Mouse (Mus musculus) limb, embryonic 15.5 days (tissue): ENCODE data around the gene Pkm. TPM values are rescaled to one million over a fixed set of nuclear protein-coding genes. Genes with fewer than 3 reads are reported as not detected.

Source experiments
- ATAC-seq: fragments of 200-750 bp; cut with Nextera tagmentation; 2 replicates; pipeline ENCODE4 v1.8.0; 2017; ENCODE audit warnings: low read depth, moderate TSS enrichment; ENCODE audit not compliant: insufficient number of reproducible peaks, low FRiP score, low TSS enrichment
- H3K27ac ChIP-seq: fragments of 300-500 bp; sonication (generic); 2 replicates; pipeline ENCODE4 v1.5.1; 2015; ENCODE audit warnings: moderate library complexity, mild to moderate bottlenecking, inconsistent platforms
- H3K27me3 ChIP-seq: fragments of 300-500 bp; sonication (generic); 2 replicates; pipeline ENCODE4 v1.6.1; 2015; ENCODE audit warnings: inconsistent platforms
- H3K36me3 ChIP-seq: fragments of 300-500 bp; sonication (generic); 2 replicates; pipeline ENCODE4 v1.6.1; 2015; ENCODE audit warnings: inconsistent platforms
- H3K4me1 ChIP-seq: fragments of 300-500 bp; sonication (generic); 2 replicates; pipeline ENCODE4 v1.6.1; 2015; ENCODE audit warnings: inconsistent platforms
- H3K4me2 ChIP-seq: fragments of 300-500 bp; sonication (generic); 2 replicates; pipeline ENCODE4 v1.6.1; 2015; ENCODE audit warnings: mild to moderate bottlenecking, inconsistent platforms
- H3K4me3 ChIP-seq: fragments of 300-500 bp; sonication (generic); 2 replicates; pipeline ENCODE4 v1.5.1; 2015; ENCODE audit warnings: mild to moderate bottlenecking, inconsistent platforms
- H3K9ac ChIP-seq: fragments of 300-500 bp; sonication (generic); 2 replicates; pipeline ENCODE4 v1.6.1; 2015; ENCODE audit warnings: inconsistent platforms
- H3K9me3 ChIP-seq: fragments of 300-500 bp; sonication (generic); 2 replicates; pipeline ENCODE4 v1.6.1; 2016; ENCODE audit warnings: inconsistent platforms
- WGBS: fragments of 180-500 bp; shearing (Covaris S2); methylation state at CpG from one replicate; pipeline ENCODE4 v1.1.7; 2015; 5-methylcytosine and 5-hydroxymethylcytosine counted together
- polyA plus RNA-seq: library from polyadenylated mRNA; unstranded; fragments of >200 nt; fragmentation: Nextera tagmentation; extraction: Ambion mirVana; gene quantifications from 2 replicates; pipeline ENCODE4 v1.2.1, GENCODE M21; 2015

The Pkm gene
- polyA plus RNA-seq, result 1,195 and 1,260 TPM in 2 replicates

GRCm38 (mm10) chr9:59655958-59656634 is at the start of gene Pkm:
Pkm (plus strand) TSS chr9:59656368.
- under 1% methylated on average over 46 of the region's 46 CpGs for whole genome bisulfite sequencing
- peak within 1 kb of the TSS; percentile 75 for H3K9ac ChIP-seq
- H3K9me3 ChIP-seq, result no peaks in the 10 kb centered on the region
- peak within 1 kb of the TSS; percentile 96 for H3K27ac ChIP-seq
- peaks cover 11% of the 10 kb centered on the region for H3K36me3 ChIP-seq
- ATAC-seq, result peak; percentile 90
- peak within 1 kb of the TSS; percentile 52 for H3K4me2 ChIP-seq
- no peaks in the 10 kb centered on the region for H3K27me3 ChIP-seq
- peak within 1 kb of the TSS; percentile 78 for H3K4me3 ChIP-seq
- peaks cover 35% of the 10 kb centered on the region for H3K4me1 ChIP-seq

DNA sequence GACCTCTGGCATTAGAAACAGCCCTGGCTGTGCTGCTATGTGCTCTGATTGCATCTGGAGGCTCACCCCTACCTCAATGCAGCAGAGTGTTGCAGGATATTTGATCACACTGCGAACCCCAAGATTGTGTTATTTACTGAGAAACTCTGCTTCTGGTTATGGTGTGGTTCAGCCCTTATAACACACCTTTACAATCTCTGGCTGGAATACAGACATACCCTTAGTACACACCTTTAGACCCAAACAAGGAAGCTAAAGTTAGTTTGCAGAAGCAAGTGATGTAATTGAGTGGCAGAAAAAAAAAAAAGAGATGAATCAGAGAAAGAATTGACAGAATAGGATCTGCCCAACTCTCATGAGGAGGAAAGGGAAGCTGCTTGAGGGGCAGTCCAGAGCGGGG is 45.2 kb upstream of the Pkm start:
- Histone ChIP-seq H3K4me3 (no peak overlapping the region), H3K9ac (no peak overlapping the region), H3K4me1 (no peaks in the 10 kb centered on the region), H3K9me3 (no peaks in the 10 kb centered on the region), H3K36me3 (no peaks in the 10 kb centered on the region), H3K4me2 (no peak overlapping the region), H3K27me3 (no peaks in the 10 kb centered on the region), H3K27ac (no peak overlapping the region)
- no peak for ATAC-seq
- 72% methylated on average over 2 of the region's 2 CpGs for WGBS

DNA sequence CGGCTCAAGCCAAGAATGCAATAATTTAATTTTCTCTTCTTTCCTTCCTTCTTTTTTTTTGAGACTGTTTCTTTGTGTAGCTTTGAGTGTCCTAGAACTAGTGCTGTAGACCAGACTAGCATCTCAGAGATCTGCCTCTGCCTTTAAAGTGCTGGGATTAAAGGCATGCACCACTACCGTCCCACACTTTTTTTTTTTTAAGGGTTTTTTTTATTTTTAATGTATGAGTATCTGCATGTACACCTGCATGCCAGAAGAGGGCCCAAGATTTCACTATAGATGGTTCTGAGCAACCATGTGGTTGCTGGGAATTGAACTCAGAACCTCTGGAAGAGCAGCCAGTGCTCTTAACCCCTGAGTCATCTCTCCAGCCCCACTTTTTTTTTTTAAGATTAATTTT is 40.4 kb upstream of the Pkm start:
- peaks cover 13% of the 10 kb centered on the region for H3K4me1 ChIP-seq
- ATAC-seq, result no peak
- no peaks in the 10 kb centered on the region for H3K36me3 ChIP-seq
- H3K27ac ChIP-seq, result no peak overlapping the region
- no peak overlapping the region for H3K4me2 ChIP-seq
- H3K27me3 ChIP-seq, result no peaks in the 10 kb centered on the region
- H3K9ac ChIP-seq, result no peak overlapping the region
- no peak overlapping the region for H3K4me3 ChIP-seq
- no peaks in the 10 kb centered on the region for H3K9me3 ChIP-seq
- WGBS, result 79% methylated on average over 2 of the region's 2 CpGs

GRCm38 (mm10) chr9:59616622-59617306 is 39.4 kb upstream of the Pkm start, which contains the start of gene Parp6:
Parp6 (plus strand) TSS chr9:59617284.
- ATAC-seq, result peak; percentile 100
- WGBS, result under 1% methylated on average over 36 of the region's 36 CpGs
- H3K27ac ChIP-seq, result peak within 1 kb of the TSS; percentile 94

DNA sequence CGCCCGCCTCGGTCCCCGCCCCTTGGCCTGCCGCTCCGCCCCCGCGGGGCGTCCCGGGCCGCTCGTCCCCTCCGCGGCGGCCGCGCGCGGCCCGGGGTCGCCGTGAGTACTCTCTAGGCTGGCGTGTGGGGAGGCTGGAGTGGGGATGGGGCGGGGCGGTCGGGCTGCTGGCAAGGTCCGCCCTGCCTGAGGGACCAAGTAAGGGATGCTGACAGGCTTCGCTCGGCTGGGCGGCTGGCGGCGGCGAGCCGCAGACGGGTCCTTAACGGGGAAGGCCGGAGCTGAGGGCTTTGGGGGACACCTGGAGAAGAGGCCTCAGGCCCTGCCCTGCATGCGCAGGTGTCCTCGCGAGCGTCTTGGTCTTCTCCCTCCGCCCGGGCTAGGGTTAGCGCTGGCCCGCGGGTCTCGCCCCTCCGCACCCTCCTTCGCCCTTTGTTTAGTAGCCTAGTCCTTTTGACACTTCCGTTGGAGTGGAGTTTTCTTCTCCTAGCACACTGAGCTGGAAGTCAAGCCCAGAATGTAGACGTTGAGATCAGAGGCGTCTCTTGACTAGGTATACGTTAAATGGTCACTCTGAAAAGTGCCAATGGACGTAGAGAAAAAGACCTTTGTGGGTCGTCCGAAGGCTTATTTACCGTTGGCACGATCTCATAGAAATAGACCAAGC is 38.7 kb upstream of the Pkm start:
- Histone ChIP-seq H3K9ac (peak overlapping the region; percentile 83), H3K4me3 (peak overlapping the region; percentile 96), H3K4me1 (peaks cover 13% of the 10 kb centered on the region), H3K9me3 (no peaks in the 10 kb centered on the region), H3K4me2 (peak overlapping the region; percentile 59), H3K27ac (peak overlapping the region; percentile 94), H3K27me3 (no peaks in the 10 kb centered on the region), H3K36me3 (peaks cover 6% of the 10 kb centered on the region)
- no peak; the same call in 1 of the 2 replicates for ATAC-seq
- under 1% methylated on average over 51 of the region's 58 CpGs for WGBS

More at GRCm38 (mm10) chr9:59616622-59617306, 39.4 kb upstream of the Pkm start, which contains the start of gene Parp6:
- Histone ChIP-seq H3K27me3 (no peaks in the 10 kb centered on the region), H3K4me2 (peak within 1 kb of the TSS; percentile 59), H3K9me3 (no peaks in the 10 kb centered on the region), H3K9ac (peak within 1 kb of the TSS; percentile 83), H3K4me1 (peaks cover 13% of the 10 kb centered on the region), H3K4me3 (peak within 1 kb of the TSS; percentile 96), H3K36me3 (no peaks in the 10 kb centered on the region)

DNA sequence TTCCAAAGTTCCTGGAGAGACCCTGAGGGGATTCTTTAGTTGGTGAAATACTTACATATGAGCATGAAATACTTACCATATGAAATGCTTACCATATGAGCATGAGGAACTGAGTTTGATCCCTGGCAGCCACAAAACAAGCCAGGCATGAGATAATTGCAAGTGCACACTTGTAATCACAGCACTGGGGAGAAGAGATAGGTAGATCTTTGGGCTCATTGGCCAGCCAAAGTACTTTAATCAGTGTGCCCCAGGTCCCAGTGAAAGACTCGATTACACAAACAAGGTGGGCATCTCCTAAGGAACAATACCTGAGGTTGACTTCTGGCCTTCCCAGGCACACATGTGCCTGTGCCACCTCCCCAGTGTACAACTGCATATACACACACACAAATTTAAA is 17.8 kb upstream of the Pkm start:
- H3K27ac ChIP-seq, result no peak overlapping the region
- peaks cover 74% of the 10 kb centered on the region for H3K36me3 ChIP-seq
- H3K4me2 ChIP-seq, result no peak overlapping the region
- no peaks in the 10 kb centered on the region for H3K27me3 ChIP-seq
- H3K4me1 ChIP-seq, result no peaks in the 10 kb centered on the region
- WGBS, result 89% methylated on average over 1 of the region's 1 CpGs
- no peak overlapping the region for H3K4me3 ChIP-seq
- H3K9ac ChIP-seq, result no peak overlapping the region
- ATAC-seq, result no peak
- no peaks in the 10 kb centered on the region for H3K9me3 ChIP-seq

DNA sequence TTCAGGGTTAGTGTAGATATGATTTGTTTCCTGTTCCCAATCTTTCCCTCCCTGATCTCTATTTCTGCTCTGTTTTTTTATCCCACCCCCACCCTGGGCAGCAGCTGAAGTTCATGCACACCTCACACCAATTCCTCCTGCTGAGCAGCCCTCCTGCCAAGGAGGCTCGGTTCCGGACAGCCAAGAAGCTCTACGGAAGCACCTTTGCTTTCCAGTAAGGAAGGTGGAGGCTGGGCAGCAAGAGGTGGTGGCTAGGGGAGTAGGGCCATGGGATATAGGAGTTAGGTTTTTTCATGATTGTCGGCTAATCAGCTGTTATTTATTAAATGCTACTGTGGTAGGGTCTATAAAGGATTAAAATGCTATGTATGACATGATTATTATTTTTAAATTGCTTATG is 16.2 kb upstream of the Pkm start:
- 86% methylated on average over 4 of the region's 4 CpGs for WGBS
- no peak overlapping the region for H3K4me2 ChIP-seq
- H3K36me3 ChIP-seq, result peaks cover 62% of the 10 kb centered on the region
- no peaks in the 10 kb centered on the region for H3K9me3 ChIP-seq
- no peaks in the 10 kb centered on the region for H3K4me1 ChIP-seq
- H3K27ac ChIP-seq, result no peak overlapping the region
- H3K27me3 ChIP-seq, result no peaks in the 10 kb centered on the region
- H3K4me3 ChIP-seq, result no peak overlapping the region
- no peak for ATAC-seq
- H3K9ac ChIP-seq, result no peak overlapping the region

- ATAC-seq, result no peak
- WGBS, result 78% methylated on average over 2 of the region's 2 CpGs
- peaks cover 58% of the 10 kb centered on the region for H3K36me3 ChIP-seq
These were observed 14.8 kb upstream of the Pkm start for GRCm38 (mm10) chr9:59641320-59641719.

GRCm38 (mm10) chr9:59649911-59650310 is 6.3 kb upstream of the Pkm start:
- Histone ChIP-seq H3K4me2 (no peak overlapping the region), H3K4me1 (no peaks in the 10 kb centered on the region), H3K4me3 (no peak overlapping the region), H3K9ac (no peak overlapping the region), H3K27ac (no peak overlapping the region), H3K27me3 (no peaks in the 10 kb centered on the region), H3K9me3 (no peaks in the 10 kb centered on the region), H3K36me3 (peaks cover 40% of the 10 kb centered on the region)
- no peak for ATAC-seq
- 96% methylated on average over 4 of the region's 4 CpGs for WGBS

More at GRCm38 (mm10) chr9:59641320-59641719, 14.8 kb upstream of the Pkm start:
- no peak overlapping the region for H3K4me2 ChIP-seq
- no peaks in the 10 kb centered on the region for H3K9me3 ChIP-seq
- no peak overlapping the region for H3K9ac ChIP-seq
- H3K4me3 ChIP-seq, result no peak overlapping the region
- no peaks in the 10 kb centered on the region for H3K27me3 ChIP-seq
- no peak overlapping the region for H3K27ac ChIP-seq
- no peaks in the 10 kb centered on the region for H3K4me1 ChIP-seq

DNA sequence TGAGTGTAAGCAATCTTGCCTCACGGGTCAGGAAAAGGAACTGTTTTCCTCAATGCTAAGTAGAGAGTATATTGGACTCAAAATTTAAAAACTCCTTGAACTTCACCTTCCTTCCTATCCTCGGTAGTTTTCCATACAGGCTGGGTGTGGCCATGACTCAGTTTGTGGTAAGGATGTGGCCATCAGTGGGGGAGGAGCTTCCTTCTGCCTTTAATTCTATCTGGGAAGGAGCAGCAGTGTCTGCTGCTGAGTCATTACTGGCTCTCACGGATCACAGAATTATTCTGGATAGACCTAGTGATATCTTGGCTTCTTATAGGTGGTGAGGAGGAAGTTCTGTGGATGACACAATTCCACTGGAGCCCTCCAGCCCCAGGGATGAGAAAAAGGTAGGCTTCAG is 2.8 kb upstream of the Pkm start:
- 20% methylated on average over 3 of the region's 3 CpGs for WGBS

GRCm38 (mm10) chr9:59654450-59654983 is 1.7 kb upstream of the Pkm start:
- ATAC-seq, result no peak
- 86% methylated on average over 2 of the region's 2 CpGs for WGBS
- Histone ChIP-seq H3K27me3 (no peaks in the 10 kb centered on the region), H3K9me3 (no peaks in the 10 kb centered on the region), H3K9ac (no peak overlapping the region), H3K4me1 (peaks cover 19% of the 10 kb centered on the region), H3K27ac (no peak overlapping the region), H3K36me3 (peaks cover 16% of the 10 kb centered on the region), H3K4me3 (no peak overlapping the region), H3K4me2 (no peak overlapping the region)

More for the DNA sequence above, 2.8 kb upstream of the Pkm start:
- no peak for ATAC-seq
- Histone ChIP-seq H3K4me2 (no peak overlapping the region), H3K36me3 (peaks cover 27% of the 10 kb centered on the region), H3K9ac (no peak overlapping the region), H3K9me3 (no peaks in the 10 kb centered on the region), H3K4me1 (peaks cover 9% of the 10 kb centered on the region), H3K4me3 (no peak overlapping the region), H3K27ac (no peak overlapping the region), H3K27me3 (no peaks in the 10 kb centered on the region)
